Mouse (Mus musculus) thymus, adult 2 months (tissue): ENCODE measurements at regions not wholly inside any gene's neighbourhood (a gene's known extent, or its start where the extent isn't known, plus 50 kb on each side); places are given as distances from the start of the nearest gene placed in this dataset.

Experiments used
- CTCF ChIP-seq: fragments of 200-500 bp; IDR thresholded peaks from 2 replicates; pipeline ENCODE4 v1.5.1; 2012; ENCODE audit warnings: mild to moderate bottlenecking, control low read depth, low read length, moderate library complexity, borderline replicate concordance; ENCODE audit not compliant: control insufficient read depth, poor library complexity, insufficient read depth; ENCODE audit errors: extremely low read depth
- POLR2A ChIP-seq: fragments of 200-500 bp; IDR thresholded peaks from 2 replicates; pipeline ENCODE4 v1.6.1; 2012; ENCODE audit warnings: mild to moderate bottlenecking, low read length, control low read depth, moderate library complexity; ENCODE audit not compliant: control insufficient read depth, poor library complexity, insufficient read depth; ENCODE audit errors: extremely low read depth

DNA sequence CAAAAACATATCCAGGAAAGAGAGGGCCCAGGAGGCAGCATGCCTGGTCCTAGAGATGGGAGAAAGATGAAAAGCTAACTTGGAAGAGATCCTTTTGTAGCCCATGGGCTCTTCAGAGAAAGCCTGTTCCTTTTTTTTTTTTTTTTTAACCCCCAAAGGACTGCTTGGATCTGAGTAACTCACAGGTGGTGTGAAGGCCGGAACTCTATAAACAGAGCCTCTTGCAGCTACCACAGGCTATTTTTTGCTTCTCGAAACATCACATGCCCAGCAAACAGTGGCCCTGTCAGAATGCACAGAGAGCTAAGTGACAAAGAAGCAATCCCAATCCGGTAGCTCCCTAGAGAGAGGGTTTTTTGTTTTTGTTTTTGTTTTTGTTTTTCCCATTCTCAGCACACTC is 105.1 kb upstream of the Tmem164 start:
- TF ChIP-seq POLR2A: no peak
- no peak for TF ChIP-seq CTCF
